Mouse (Mus musculus): Measurements from ENCODE around the gene Grin2d. TPM values are rescaled to one million over a fixed set of nuclear protein-coding genes. Genes with fewer than 3 reads are reported as not detected.

The Grin2d gene
- polyA plus RNA-seq, 1 experiment from 2014 or later = 0.18 TPM

DNA sequence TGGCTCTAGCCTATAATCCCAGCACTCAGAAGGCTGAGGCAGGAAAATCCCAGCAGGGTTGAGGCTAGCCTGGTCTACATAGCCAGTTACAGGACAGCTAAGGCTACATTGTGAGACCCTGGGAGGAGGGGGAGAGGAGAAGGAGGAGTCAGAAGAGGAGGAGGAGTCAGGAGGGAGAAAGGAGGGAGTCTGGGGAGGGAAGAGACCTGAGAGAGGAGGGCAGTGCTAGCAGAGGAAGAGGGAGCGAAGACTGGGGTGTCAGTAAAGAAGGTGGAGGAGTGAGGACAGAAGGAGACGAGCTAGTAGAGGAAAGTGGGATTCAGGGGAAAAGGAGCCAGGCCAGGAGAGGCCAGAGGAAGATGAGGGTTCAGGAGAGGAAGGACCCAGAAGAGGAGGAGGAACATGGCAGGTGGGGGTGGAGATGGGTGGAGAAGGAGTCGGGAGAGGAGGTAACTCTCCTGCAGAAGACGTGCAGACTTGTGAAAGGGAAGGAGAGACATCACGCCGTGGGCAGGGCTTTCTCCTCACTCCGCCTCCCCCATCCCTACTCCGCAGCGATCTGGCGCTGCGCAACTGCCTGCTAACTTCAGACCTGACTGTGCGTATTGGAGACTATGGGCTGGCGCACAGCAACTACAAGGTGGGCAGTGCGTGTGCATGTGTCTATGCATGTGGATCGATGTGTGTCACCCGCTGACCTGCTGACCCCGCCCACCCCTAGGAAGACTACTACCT, 86.3 kb downstream of the Grin2d start:
- H3K27ac ChIP-seq = no peak overlapping the region
- peaks cover 7% of the 10 kb centered on the region for H3K4me1 ChIP-seq
- DNase-seq (ENCODE audit: low spot score) = no peak
- no peak overlapping the region for H3K4me3 ChIP-seq
- peaks cover 58% of the 10 kb centered on the region for H3K36me3 ChIP-seq
- H3K27me3 ChIP-seq (ENCODE audit: insufficient read depth, poor library complexity, severe bottlenecking) = peaks cover 77% of the 10 kb centered on the region
- no peaks in the 10 kb centered on the region for H3K9me3 ChIP-seq
- 58% methylated on average over 17 of the region's 17 CpGs for WGBS

DNA sequence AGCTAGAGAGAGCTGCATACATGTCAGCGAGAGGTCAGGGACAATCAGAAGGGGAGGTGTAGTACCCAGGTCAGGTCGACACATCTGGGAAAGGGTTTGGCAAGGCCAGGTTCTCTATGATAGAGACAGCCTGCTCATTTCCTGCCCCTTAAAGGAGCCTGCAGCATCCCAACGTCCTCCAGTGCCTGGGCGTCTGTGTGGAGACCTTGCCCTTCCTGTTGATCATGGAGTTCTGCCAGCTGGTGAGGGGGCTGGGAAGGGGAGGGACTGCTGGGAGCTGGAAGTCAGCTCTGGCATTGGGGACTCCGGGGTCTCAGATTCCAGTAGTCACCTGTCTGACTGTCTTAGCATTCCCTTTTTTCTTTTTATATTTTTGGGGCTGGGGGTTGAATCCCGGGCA, 87.5 kb downstream of the Grin2d start:
- 65% methylated on average over 6 of the region's 6 CpGs for WGBS
- DNase-seq (ENCODE audit: low spot score) = no peak
- H3K36me3 ChIP-seq = peaks cover 58% of the 10 kb centered on the region
- peaks cover 19% of the 10 kb centered on the region for H3K4me1 ChIP-seq
- no peak overlapping the region for H3K27ac ChIP-seq
- no peaks in the 10 kb centered on the region for H3K9me3 ChIP-seq
- no peak overlapping the region for H3K4me3 ChIP-seq
- peaks cover 75% of the 10 kb centered on the region for H3K27me3 ChIP-seq (ENCODE audit: insufficient read depth, poor library complexity, severe bottlenecking)

DNA sequence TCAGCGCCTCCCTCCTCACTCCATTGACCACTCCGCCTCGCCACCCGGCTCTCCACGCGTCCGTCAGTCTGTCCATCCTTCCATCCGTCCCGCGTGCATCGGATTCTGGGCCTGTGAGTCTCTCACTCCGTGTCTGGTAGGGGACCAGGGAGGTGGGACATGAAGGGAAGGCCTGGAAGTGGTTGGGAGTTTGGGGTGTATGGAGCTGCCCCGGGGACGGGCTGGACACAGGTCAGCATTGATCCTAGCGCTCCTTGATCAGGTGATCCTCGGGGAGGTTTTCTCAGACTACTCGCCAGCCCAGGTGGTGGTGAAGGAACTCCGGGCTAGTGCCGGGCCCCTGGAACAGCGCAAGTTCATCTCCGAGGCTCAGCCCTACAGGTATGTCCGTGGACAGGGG, 90.5 kb downstream of the Grin2d start:
- no peak for DNase-seq (ENCODE audit: low spot score)
- Histone ChIP-seq H3K36me3 (peaks cover 37% of the 10 kb centered on the region), H3K9me3 (no peaks in the 10 kb centered on the region), H3K4me1 (peaks cover 37% of the 10 kb centered on the region), H3K4me3 (peak overlapping the region; percentile 70; the same call in 1 of the 2 replicates), H3K27ac (no peak overlapping the region), H3K27me3 (ENCODE audit: insufficient read depth, poor library complexity, severe bottlenecking) (peaks cover 66% of the 10 kb centered on the region)
- WGBS = 79% methylated on average over 22 of the region's 22 CpGs

DNA sequence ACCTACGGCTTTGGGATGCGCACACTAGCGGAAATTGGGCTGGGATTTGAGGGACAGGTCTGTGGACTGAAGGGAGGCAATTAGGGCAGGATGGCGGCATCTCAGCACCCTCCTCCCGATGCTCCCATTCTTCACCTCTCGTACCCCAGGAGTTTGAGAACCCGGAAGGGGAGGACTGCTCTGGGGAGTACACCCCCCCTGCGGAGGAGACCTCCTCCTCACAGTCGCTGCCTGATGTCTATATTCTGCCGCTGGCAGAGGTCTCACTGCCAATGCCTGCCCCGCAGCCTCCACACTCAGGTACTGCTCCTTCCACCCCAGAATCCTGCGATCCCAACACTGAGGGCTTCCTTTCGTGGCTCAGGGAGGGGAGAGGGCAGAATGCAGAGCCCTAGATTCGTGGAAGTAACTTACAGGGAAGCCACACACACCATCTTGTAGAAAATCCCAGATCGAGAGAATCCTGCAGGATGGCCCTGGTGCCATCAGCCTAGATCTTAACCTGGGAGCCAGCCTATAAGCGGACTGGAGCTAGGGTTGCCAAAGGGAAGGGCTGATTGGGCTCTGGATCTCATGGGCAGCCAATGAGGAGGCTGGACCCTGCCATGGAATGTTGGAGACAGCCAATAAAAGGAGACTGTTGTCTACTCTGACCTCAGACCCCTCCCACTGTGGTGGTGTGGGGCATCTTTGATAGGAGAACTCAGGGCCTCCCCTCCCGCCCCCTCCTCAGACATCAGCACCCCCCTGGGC, 91.3 kb downstream of the Grin2d start:
- Histone ChIP-seq H3K36me3 (peaks cover 30% of the 10 kb centered on the region), H3K4me1 (peaks cover 37% of the 10 kb centered on the region), H3K9me3 (no peaks in the 10 kb centered on the region), H3K27me3 (ENCODE audit: insufficient read depth, poor library complexity, severe bottlenecking) (peaks cover 66% of the 10 kb centered on the region), H3K27ac (peak overlapping the region; percentile 60), H3K4me3 (peak overlapping the region; percentile 70)
- WGBS = 8% methylated on average over 17 of the region's 17 CpGs
- DNase-seq (ENCODE audit: low spot score) = no peak

DNA sequence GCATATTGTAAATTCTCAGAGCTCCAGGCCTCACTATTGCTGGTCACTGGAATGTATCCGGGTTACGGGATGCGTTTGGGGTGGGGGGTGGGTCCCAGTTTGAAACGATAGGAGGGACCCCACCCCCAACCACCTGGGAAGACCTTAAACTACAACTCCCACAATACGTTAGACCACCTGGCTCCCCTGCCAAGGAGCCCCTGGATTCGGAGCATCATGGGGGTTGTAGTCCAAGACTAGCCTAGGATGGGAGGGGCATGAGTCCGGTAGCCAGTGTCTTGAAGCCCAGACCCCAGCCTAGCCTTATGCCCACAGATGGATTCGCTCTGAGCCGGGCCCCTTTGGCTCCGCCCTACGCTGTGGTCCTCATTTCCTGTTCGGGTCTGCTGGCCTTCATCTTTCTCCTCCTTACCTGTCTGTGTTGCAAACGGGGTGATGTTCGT, 92.0 kb downstream of the Grin2d start:
- 2% methylated on average over 14 of the region's 14 CpGs for WGBS
- peak overlapping the region; percentile 60 for H3K27ac ChIP-seq
- peak; percentile 88 for DNase-seq (ENCODE audit: low spot score)

DNA sequence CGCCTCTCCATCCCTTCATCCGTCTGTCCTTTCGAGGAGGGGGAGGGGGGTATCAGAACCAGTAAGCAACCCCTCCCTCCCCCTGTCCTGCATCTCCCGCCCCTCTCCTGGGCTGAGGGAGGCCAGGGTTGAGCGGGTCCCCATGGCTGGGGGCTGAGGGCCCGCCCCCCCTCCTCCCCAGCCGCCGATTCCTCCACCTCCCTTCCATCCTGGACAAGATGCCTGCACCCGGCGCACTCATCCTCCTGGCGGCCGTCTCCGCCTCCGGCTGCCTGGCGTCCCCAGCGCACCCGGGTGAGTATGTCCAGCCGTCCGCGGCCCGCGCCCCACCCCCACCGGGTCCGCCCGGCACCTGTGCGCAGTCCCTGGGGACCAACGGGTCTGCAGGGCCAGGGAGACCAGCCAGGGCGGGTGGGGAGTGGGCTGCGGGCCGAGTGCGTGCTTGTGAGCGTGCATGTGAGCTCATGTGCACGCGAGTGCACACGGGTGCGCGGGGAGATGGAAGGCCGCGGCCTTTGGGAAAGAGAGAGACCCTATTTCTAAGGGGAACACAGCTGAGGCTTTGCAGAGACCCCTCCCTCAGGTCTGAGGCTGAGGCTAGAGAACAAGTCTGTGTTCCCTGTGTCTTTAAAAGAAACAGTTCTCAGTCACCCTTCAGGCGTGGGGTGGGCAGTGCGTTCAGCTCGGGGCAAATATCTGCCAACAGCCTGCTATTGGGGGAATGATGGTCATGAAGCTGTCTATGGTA, 92.6 kb downstream of the Grin2d start:
- Histone ChIP-seq H3K4me1 (peaks cover 37% of the 10 kb centered on the region), H3K27ac (peak overlapping the region; percentile 76), H3K4me3 (peak overlapping the region; percentile 70), H3K36me3 (peaks cover 22% of the 10 kb centered on the region), H3K27me3 (ENCODE audit: insufficient read depth, poor library complexity, severe bottlenecking) (peaks cover 61% of the 10 kb centered on the region), H3K9me3 (no peaks in the 10 kb centered on the region)
- under 1% methylated on average over 41 of the region's 42 CpGs for WGBS
- no peak for DNase-seq (ENCODE audit: low spot score)

More for the DNA sequence above, 92.0 kb downstream of the Grin2d start:
- peaks cover 63% of the 10 kb centered on the region for H3K27me3 ChIP-seq (ENCODE audit: insufficient read depth, poor library complexity, severe bottlenecking)
- peaks cover 37% of the 10 kb centered on the region for H3K4me1 ChIP-seq
- H3K36me3 ChIP-seq = peaks cover 24% of the 10 kb centered on the region
- H3K4me3 ChIP-seq = peak overlapping the region; percentile 70
- no peaks in the 10 kb centered on the region for H3K9me3 ChIP-seq

DNA sequence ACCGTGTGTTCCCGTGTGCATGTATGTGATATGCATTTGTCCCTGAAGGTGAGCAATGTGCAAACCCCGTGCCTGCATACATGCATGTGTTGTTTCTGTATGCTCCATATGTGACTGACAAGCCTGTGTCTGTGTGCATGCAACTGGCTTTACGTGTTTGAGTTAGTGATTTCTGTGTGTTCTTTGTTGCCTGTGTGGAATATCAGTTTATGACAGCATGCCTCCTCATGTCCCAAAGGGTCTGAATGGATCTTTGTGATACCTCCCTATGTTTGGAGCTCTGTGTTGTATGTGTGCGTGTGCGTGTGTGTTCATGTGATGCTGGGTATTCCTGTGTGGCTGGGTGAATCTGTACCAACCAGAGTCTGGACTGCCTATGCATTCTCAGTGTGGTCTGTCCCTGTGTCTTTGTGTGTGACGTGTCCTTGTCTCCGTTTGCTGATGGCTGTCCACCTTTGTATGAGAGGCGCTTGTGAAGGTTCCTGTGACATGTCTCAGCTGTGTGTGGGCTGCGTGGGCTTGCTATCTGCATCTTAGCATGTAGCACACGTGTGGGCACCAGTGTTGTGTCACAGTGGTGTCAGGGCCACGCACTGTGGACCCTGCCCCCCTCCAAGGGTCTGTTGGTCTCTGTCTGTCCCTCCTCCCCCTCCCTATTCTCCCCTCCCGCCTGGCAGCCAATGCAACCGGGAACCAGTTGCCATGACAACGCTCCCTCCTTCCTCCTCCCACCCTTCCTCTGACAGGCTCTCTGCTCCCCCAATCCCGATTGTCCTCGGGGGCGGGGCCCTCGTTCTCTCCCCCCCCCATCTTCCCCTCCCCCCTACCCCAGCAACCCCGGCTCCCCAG, 93.4 kb downstream of the Grin2d start, which contains the start of gene Sult2b1:
Gene Sult2b1, minus strand, starts transcription at position 146 of the 849 bp plus-strand sequence.
- peaks cover 37% of the 10 kb centered on the region for H3K4me1 ChIP-seq
- H3K36me3 ChIP-seq = peaks cover 14% of the 10 kb centered on the region
- no peaks in the 10 kb centered on the region for H3K9me3 ChIP-seq
- WGBS = 23% methylated on average over 20 of the region's 20 CpGs
- H3K27me3 ChIP-seq (ENCODE audit: insufficient read depth, poor library complexity, severe bottlenecking) = peaks cover 63% of the 10 kb centered on the region
- H3K27ac ChIP-seq = peak within 1 kb of the TSS; percentile 88
- no peak for DNase-seq (ENCODE audit: low spot score)
- H3K4me3 ChIP-seq = peak within 1 kb of the TSS; percentile 75

DNA sequence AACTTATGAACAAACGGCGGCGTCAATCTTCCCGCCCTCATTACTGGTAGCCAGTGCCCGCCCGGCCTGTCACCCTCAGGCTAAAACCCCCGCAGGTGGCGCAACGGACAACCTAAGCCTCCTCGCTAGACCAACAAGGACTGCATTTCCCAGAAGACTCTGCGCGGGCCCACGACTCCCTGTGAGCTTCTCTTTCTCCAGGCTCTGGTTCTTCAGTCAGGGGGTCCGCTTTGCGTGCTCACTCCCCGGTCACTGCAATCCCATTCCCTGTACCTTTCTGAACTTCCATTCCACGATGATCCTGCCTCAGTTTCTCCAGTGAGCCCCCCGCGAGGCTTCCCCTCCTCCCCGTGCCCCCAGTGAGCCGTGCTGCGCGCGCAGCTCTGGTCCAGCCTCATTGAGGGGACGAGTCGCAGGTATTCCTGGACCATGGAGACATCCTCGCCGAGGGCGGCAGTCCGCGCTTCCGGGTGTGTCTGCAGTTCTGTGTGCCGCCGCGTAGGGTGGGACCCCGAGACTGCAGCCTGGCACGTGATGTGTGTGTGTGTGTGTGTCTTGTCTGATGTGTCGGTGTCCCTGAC, 94.6 kb downstream of the Grin2d start, which contains the start of gene Lmtk3:
Gene Lmtk3, plus strand, starts transcription at position 228 of the 581 bp plus-strand sequence.
- peak; percentile 90 for DNase-seq (ENCODE audit: low spot score)
- under 1% methylated on average over 38 of the region's 38 CpGs for WGBS
- H3K27ac ChIP-seq = peak within 1 kb of the TSS; percentile 88
- peaks cover 8% of the 10 kb centered on the region; the same call in 1 of the 2 replicates for H3K36me3 ChIP-seq
- peak within 1 kb of the TSS; percentile 75 for H3K4me3 ChIP-seq
- H3K4me1 ChIP-seq = peaks cover 45% of the 10 kb centered on the region
- H3K9me3 ChIP-seq = no peaks in the 10 kb centered on the region
- H3K27me3 ChIP-seq (ENCODE audit: insufficient read depth, poor library complexity, severe bottlenecking) = peaks cover 74% of the 10 kb centered on the region

DNA sequence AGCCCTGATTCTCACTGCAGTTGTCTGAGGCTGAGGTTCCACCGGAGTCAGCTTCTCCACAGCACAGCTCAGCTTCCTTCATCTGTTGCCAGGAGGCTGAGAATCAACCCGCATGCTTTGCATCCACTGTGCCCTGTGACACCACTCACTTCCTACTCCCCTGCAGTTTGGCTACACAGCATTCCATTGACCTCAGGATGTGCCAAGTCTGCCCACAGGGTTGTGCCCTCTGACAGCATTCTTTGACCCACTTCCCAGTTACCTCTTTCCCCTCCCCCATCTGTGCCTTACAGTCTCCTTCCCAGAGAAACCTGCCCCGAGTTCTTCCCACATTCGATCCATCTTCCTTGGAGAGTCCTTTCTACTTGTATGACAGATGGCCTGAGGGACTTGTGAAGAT, 95.9 kb downstream of the Grin2d start:
- H3K9me3 ChIP-seq = no peaks in the 10 kb centered on the region
- H3K4me1 ChIP-seq = peaks cover 42% of the 10 kb centered on the region
- WGBS = 64% methylated on average over 4 of the region's 4 CpGs
- no peak overlapping the region for H3K4me3 ChIP-seq
- H3K36me3 ChIP-seq = no peaks in the 10 kb centered on the region
- H3K27ac ChIP-seq = no peak overlapping the region
- H3K27me3 ChIP-seq (ENCODE audit: insufficient read depth, poor library complexity, severe bottlenecking) = peaks cover 62% of the 10 kb centered on the region
- no peak for DNase-seq (ENCODE audit: low spot score)

Data from heart, embryonic 10.5 days (tissue).